Mouse (Mus musculus) hindbrain, embryonic 15.5 days (tissue): Measurements from ENCODE around the gene Pthlh. TPM values are rescaled to one million over a fixed set of nuclear protein-coding genes. Genes with fewer than 3 reads are reported as not detected.
"Not testable (repeated sequence)": the region's sequence is repeated elsewhere in the genome, so short reads cannot be mapped to it uniquely, and the experiment has no call there.

Source experiments
- ATAC-seq: fragments of 200-750 bp; cut with Nextera tagmentation; 2 replicates; pipeline ENCODE4 v1.8.0; 2017; ENCODE audit warnings: low read depth, moderate number of reproducible peaks, moderate TSS enrichment; ENCODE audit not compliant: low FRiP score
- H3K27ac ChIP-seq: fragments of 300-500 bp; sonication (generic); replicated peaks from 2 replicates; pipeline ENCODE4 v1.5.1; 2015; ENCODE audit warnings: mild to moderate bottlenecking, inconsistent platforms
- H3K27me3 ChIP-seq: fragments of 300-500 bp; sonication (generic); 2 replicates; pipeline ENCODE4 v1.6.1; 2015; ENCODE audit warnings: control low read depth, inconsistent platforms
- H3K36me3 ChIP-seq: fragments of 300-500 bp; sonication (generic); 2 replicates; pipeline ENCODE4 v1.6.1; 2015; ENCODE audit warnings: control low read depth, inconsistent platforms
- H3K4me1 ChIP-seq: fragments of 300-500 bp; sonication (generic); replicated peaks from 2 replicates; pipeline ENCODE4 v1.6.1; 2015; ENCODE audit warnings: control low read depth, inconsistent platforms
- H3K4me2 ChIP-seq: fragments of 300-500 bp; sonication (generic); 2 replicates; pipeline ENCODE4 v1.6.1; 2015; ENCODE audit warnings: moderate library complexity, mild to moderate bottlenecking, inconsistent platforms
- H3K4me3 ChIP-seq: fragments of 300-500 bp; sonication (generic); 2 replicates; pipeline ENCODE4 v1.5.1; 2015; ENCODE audit warnings: mild to moderate bottlenecking, inconsistent platforms
- H3K9ac ChIP-seq: fragments of 300-500 bp; sonication (generic); 2 replicates; pipeline ENCODE4 v1.6.1; 2015; ENCODE audit warnings: inconsistent platforms
- H3K9me3 ChIP-seq: fragments of 300-500 bp; sonication (generic); 2 replicates; pipeline ENCODE4 v1.6.1; 2016; ENCODE audit warnings: control low read depth, inconsistent platforms
- WGBS: fragments of 180-500 bp; shearing (Covaris S2); methylation state at CpG from one replicate; pipeline ENCODE4 v1.1.7; 2015; 5-methylcytosine and 5-hydroxymethylcytosine counted together
- polyA plus RNA-seq: library from polyadenylated mRNA; unstranded; fragments of >200 nt; fragmentation: Nextera tagmentation; extraction: Ambion mirVana; gene quantifications from 2 replicates; pipeline ENCODE4 v1.2.1, GENCODE M21; 2015

The Pthlh gene
- polyA plus RNA-seq = 3.9 and 4.0 TPM in 2 replicates

DNA sequence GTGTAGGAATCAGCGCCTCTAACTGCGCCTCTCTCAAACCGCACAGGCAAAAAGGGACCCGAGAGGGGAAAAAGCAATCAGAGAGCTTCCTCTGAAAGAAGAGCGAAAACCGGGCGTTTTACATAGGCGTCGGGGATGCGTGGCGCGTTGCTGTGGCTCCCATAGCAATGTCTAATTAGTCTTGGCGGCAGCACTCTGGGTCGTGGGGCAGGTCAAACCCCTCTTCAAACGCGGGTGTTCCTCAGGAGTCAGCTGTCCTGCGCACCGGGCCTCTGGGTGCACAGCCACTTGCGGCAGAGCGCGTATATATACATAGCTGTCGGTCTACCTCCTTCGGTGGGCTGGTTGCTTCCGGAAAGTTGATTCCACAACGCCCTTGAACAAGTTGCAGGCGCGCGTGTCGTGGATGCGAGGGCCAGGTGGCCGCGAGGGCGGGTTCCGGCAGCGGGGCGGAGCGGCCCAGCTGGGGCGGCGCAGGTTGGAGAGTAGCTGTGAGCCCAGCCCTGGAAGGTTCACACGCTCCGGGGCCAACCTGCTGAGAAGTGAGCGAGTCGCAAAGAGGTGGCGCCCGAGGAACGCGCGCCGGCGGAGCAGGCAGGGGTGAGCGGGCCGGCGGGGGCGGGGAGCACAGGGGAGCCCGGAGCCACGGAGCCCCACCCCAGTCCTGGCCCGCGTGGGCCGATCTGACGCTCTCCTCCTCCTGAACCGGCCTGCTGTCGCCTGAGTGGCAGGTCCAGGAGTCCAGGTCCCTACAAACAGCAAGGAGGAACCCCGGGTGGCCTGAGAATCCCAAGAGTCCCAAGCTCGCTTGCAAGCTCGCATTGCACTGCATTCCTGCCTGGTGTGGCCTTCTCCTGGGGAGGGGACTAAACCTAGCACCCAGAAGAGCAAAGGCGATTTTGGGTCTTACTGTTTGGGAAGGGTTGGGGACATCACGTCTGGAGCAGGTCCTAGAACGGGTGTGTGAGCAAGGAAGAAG lies at the start of gene Pthlh:
Gene Pthlh (minus strand): TSS at position 597 of the 979 bp plus-strand sequence.
- Histone ChIP-seq H3K4me3 (peak within 1 kb of the TSS; percentile 45), H3K4me1 (peaks cover 21% of the 10 kb centered on the region), H3K9ac (peak within 1 kb of the TSS; percentile 23; the same call in 1 of the 2 replicates), H3K4me2 (peak within 1 kb of the TSS; percentile 92), H3K9me3 (no peaks in the 10 kb centered on the region), H3K27me3 (peaks cover 65% of the 10 kb centered on the region), H3K27ac (no peak within 1 kb of the TSS), H3K36me3 (no peaks in the 10 kb centered on the region)
- under 1% methylated on average over 66 of the region's 68 CpGs for WGBS
- ATAC-seq = peak; percentile 89

DNA sequence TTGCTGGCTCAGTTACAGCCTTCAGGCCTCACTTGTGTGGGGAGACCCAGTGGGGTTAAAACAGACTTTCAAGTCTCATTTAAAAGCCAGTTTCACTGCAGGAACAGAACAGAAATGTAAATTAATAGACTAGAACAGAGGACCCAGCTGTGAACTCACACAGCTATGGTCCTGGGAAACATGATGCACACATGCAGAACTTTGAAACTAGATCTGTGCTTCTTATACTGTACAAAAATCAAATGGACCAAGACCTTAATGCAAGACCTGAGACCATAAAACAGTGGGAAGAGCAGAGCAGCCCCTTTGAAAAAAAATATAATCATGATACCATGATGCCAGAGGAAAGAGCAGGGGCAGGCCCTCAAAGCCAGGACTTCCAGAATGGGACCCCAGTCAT lies 49.3 kb upstream of the Pthlh start:
- H3K9ac ChIP-seq = no peak overlapping the region
- H3K4me2 ChIP-seq = no peak overlapping the region
- no peak overlapping the region for H3K4me3 ChIP-seq
- H3K27me3 ChIP-seq = no peaks in the 10 kb centered on the region
- H3K36me3 ChIP-seq = no peaks in the 10 kb centered on the region
- H3K4me1 ChIP-seq = no peaks in the 10 kb centered on the region
- ATAC-seq = no peak
- no peak overlapping the region for H3K27ac ChIP-seq
- H3K9me3 ChIP-seq = no peaks in the 10 kb centered on the region

- H3K9ac ChIP-seq = no peak overlapping the region
- H3K4me2 ChIP-seq = no peak overlapping the region
- H3K4me3 ChIP-seq = no peak overlapping the region
- no peak for ATAC-seq
- no peaks in the 10 kb centered on the region for H3K4me1 ChIP-seq
- H3K27ac ChIP-seq = no peak overlapping the region
- no peaks in the 10 kb centered on the region for H3K27me3 ChIP-seq
- WGBS = 90% methylated on average over 7 of the region's 7 CpGs
- no peaks in the 10 kb centered on the region for H3K36me3 ChIP-seq
- H3K9me3 ChIP-seq = no peaks in the 10 kb centered on the region
These were observed 46.5 kb upstream of the Pthlh start for GRCm38 (mm10) chr6:147310435-147310978.

- no peak for ATAC-seq
- no peak overlapping the region for H3K4me3 ChIP-seq
- no peak overlapping the region for H3K4me2 ChIP-seq
- no peak overlapping the region for H3K27ac ChIP-seq
- WGBS = 87% methylated on average over 4 of the region's 4 CpGs
- no peaks in the 10 kb centered on the region for H3K9me3 ChIP-seq
- H3K4me1 ChIP-seq = no peaks in the 10 kb centered on the region
- H3K27me3 ChIP-seq = no peaks in the 10 kb centered on the region
- H3K9ac ChIP-seq = no peak overlapping the region
- H3K36me3 ChIP-seq = no peaks in the 10 kb centered on the region
These were observed 46.1 kb upstream of the Pthlh start for GRCm38 (mm10) chr6:147310035-147310434.

- not testable (repeated sequence) for H3K9me3 ChIP-seq, H3K27me3 ChIP-seq, ATAC-seq, H3K4me3 ChIP-seq, H3K27ac ChIP-seq, H3K4me1 ChIP-seq, H3K36me3 ChIP-seq, H3K9ac ChIP-seq, H3K4me2 ChIP-seq
- WGBS = 82% methylated on average over 8 of the region's 9 CpGs
These were observed 40.3 kb upstream of the Pthlh start for GRCm38 (mm10) chr6:147304236-147304635.

- WGBS = 84% methylated on average over 5 of the region's 5 CpGs
- Histone ChIP-seq H3K27ac (no peak overlapping the region), H3K4me1 (no peaks in the 10 kb centered on the region), H3K4me2 (no peak overlapping the region), H3K9me3 (no peaks in the 10 kb centered on the region), H3K4me3 (no peak overlapping the region), H3K36me3 (no peaks in the 10 kb centered on the region), H3K9ac (no peak overlapping the region), H3K27me3 (no peaks in the 10 kb centered on the region)
- no peak for ATAC-seq
These were observed 35.6 kb upstream of the Pthlh start for GRCm38 (mm10) chr6:147299607-147300006.

- H3K4me2 ChIP-seq = no peak overlapping the region
- H3K9me3 ChIP-seq = 0 out of 2 replicates have a peak, but pooled peaks cover 8% of the 10 kb centered on the region
- no peak overlapping the region for H3K4me3 ChIP-seq
- H3K27me3 ChIP-seq = no peaks in the 10 kb centered on the region
- 17% methylated on average over 5 of the region's 5 CpGs for WGBS
- ATAC-seq = no peak
- no peaks in the 10 kb centered on the region for H3K36me3 ChIP-seq
- H3K27ac ChIP-seq = no peak overlapping the region
- no peak overlapping the region for H3K9ac ChIP-seq
- no peaks in the 10 kb centered on the region for H3K4me1 ChIP-seq
These were observed 15.3 kb upstream of the Pthlh start for GRCm38 (mm10) chr6:147279309-147279708.

DNA sequence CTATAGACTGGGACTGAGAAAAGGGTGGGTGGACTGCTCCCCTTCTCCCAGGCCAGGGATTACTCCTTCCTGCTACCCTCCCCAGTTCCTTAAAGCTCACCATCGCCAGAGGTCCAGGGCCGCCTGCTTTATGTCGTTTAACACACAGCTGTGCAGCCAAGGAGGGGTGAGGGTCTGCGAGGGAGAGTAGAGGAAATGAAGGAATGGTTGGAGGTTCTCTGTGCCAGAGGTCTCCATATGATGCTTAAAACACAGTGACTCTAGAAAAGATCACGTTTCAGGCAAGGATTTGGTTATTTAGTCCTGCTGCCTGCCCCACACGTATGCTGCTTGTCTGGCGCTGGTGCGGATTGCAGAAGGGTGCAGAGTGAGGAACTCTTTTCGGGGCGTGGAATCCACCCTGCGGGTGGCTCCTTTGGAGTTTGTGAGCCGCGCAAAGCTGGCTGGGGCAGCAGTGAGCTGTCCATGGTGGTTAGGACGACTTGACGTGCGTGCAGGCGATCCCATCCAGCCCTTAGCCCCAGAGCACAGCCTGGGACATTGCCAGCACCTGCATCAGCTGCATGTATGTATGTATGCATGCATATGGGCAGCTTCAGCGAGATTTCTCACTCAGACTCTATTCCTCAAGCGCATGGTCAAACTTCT lies 4.3 kb upstream of the Pthlh start:
- Histone ChIP-seq H3K4me2 (peak overlapping the region; percentile 36), H3K4me1 (peaks cover 16% of the 10 kb centered on the region), H3K9ac (no peak overlapping the region), H3K4me3 (no peak overlapping the region; the same call in 1 of the 2 replicates), H3K27me3 (peaks cover 46% of the 10 kb centered on the region), H3K27ac (no peak overlapping the region), H3K36me3 (no peaks in the 10 kb centered on the region), H3K9me3 (no peaks in the 10 kb centered on the region)
- 5% methylated on average over 19 of the region's 19 CpGs for WGBS
- ATAC-seq = no peak

DNA sequence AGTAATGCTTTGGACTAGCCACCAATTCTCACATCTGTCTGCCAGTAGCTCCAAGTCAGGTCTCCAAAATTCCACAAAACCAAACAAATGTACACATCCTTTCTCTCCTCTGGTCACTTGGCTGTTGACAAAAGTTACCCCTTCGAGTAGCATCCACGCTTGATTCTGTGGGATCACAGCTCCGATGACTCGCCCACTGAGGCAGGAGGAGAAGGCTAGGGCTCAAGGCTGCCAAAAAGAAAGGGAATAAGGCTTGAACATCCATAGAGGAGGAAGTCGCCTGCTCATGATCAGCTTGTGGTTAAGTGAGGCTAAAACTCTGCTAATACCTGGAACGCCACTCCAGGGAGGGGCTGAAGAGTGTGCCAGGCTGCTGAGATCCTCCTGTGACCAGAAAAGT lies 2.5 kb upstream of the Pthlh start:
- no peak overlapping the region for H3K27ac ChIP-seq
- H3K9me3 ChIP-seq = no peaks in the 10 kb centered on the region
- H3K4me1 ChIP-seq = peaks cover 21% of the 10 kb centered on the region
- no peak overlapping the region for H3K4me2 ChIP-seq
- no peak overlapping the region for H3K9ac ChIP-seq
- H3K36me3 ChIP-seq = no peaks in the 10 kb centered on the region
- no peak for ATAC-seq
- H3K4me3 ChIP-seq = no peak overlapping the region
- WGBS = 87% methylated on average over 6 of the region's 6 CpGs
- peaks cover 60% of the 10 kb centered on the region for H3K27me3 ChIP-seq

DNA sequence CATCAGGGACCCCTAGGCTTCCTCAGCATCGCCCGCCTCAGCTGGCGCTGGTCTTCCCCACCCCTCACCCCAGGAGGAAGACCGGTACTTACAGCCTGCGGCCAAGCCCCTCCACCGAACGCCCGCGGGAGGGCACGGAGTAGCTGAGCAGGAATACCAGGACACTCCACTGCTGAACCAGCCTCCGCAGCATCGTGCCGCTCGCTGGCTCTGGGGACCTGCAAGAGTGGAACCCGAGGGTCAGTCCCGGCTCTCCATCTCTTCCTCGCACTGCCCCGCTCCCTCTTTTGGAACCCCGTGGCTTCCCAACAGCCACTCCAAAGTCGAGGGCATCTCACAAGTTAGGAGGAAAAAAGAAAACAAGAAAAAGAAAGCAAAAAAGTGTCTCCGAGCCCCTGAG lies 805 bp downstream of the Pthlh start:
- H3K4me1 ChIP-seq = peaks cover 17% of the 10 kb centered on the region
- H3K4me3 ChIP-seq = peak overlapping the region; percentile 45
- H3K27ac ChIP-seq = no peak overlapping the region
- ATAC-seq = peak; percentile 55; the same call in 1 of the 2 replicates
- no peaks in the 10 kb centered on the region for H3K36me3 ChIP-seq
- H3K9ac ChIP-seq = 0 out of 2 replicates have a peak overlapping the region, but pooled peaks have one; percentile 23
- peaks cover 59% of the 10 kb centered on the region for H3K27me3 ChIP-seq
- no peaks in the 10 kb centered on the region for H3K9me3 ChIP-seq
- peak overlapping the region; percentile 92 for H3K4me2 ChIP-seq
- WGBS = under 1% methylated on average over 21 of the region's 21 CpGs

GRCm38 (mm10) chr6:147261616-147262015 lies 2.4 kb downstream of the Pthlh start:
- Histone ChIP-seq H3K36me3 (no peaks in the 10 kb centered on the region), H3K4me2 (no peak overlapping the region), H3K4me1 (peaks cover 16% of the 10 kb centered on the region), H3K9me3 (no peaks in the 10 kb centered on the region), H3K27ac (no peak overlapping the region), H3K9ac (no peak overlapping the region), H3K27me3 (peaks cover 44% of the 10 kb centered on the region), H3K4me3 (no peak overlapping the region)
- no peak for ATAC-seq
- WGBS = 31% methylated on average over 3 of the region's 3 CpGs

DNA sequence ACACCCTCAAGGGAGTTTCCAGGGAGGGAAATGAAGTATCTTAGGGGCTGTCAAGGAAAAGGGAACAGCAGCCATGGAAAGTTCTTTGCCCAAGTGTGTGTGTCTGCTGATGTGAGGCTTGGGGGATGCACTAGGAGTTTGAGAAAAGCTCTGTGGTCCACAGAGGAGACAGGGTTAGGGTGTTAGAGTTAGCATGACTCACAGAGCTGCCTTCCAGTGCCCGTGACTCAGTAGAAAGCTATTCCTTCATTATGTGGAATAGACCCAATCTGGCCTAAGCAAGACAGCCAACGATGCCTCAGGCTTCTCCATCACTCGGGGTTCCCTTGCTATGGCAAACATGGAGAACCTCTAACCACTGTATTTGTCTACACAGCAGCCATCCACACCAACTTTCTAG lies 3.2 kb downstream of the Pthlh start:
- Histone ChIP-seq H3K27me3 (peaks cover 37% of the 10 kb centered on the region), H3K9ac (no peak overlapping the region), H3K9me3 (no peaks in the 10 kb centered on the region), H3K4me3 (no peak overlapping the region), H3K4me2 (no peak overlapping the region), H3K27ac (no peak overlapping the region), H3K4me1 (peaks cover 16% of the 10 kb centered on the region), H3K36me3 (no peaks in the 10 kb centered on the region)
- no peak for ATAC-seq
- 79% methylated on average over 3 of the region's 3 CpGs for WGBS
